Mouse (Mus musculus) cerebellum, postnatal 14 days (tissue): ENCODE measurements around the gene Nt5dc1.
A peak's percentile ranks its signal among the peaks of the same experiment; 100 is the strongest.
"Not testable (repeated sequence)": the region's sequence is repeated elsewhere in the genome, so short reads cannot be mapped to it uniquely, and the experiment has no call there.

Experiments
- DNase-seq, 2 experiments: peaks; one replicate each; pipeline ENCODE4 v3.0.0; 2021; ENCODE audit warnings: mixed read lengths in 2 of 2

Nt5dc1 gene

GRCm38 (mm10) chr10:34309915-34310685, 108.3 kb downstream of the Nt5dc1 start:
- no peak for DNase-seq

DNA sequence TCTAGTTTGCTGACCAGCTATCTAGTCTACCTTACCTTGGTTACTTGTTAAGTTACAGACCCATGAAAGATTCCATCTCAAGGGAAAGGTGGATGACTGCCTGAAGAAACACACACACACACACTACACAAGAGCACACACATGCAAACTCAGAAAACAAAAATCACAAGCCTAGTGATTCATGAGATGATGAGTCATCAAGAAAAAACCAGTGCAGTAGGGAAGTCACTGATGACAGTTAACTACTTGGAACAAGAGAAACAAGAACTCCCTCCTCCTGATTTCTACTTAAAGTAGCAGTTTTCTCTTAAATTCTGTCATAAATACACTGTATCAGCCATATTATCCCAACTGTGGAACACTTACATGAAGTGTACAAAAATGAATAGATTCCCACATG, 111.3 kb downstream of the Nt5dc1 start:
- no peak for DNase-seq

GRCm38 (mm10) chr10:34300368-34300767, 118.0 kb downstream of the Nt5dc1 start:
- DNase-seq, result no peak

DNA sequence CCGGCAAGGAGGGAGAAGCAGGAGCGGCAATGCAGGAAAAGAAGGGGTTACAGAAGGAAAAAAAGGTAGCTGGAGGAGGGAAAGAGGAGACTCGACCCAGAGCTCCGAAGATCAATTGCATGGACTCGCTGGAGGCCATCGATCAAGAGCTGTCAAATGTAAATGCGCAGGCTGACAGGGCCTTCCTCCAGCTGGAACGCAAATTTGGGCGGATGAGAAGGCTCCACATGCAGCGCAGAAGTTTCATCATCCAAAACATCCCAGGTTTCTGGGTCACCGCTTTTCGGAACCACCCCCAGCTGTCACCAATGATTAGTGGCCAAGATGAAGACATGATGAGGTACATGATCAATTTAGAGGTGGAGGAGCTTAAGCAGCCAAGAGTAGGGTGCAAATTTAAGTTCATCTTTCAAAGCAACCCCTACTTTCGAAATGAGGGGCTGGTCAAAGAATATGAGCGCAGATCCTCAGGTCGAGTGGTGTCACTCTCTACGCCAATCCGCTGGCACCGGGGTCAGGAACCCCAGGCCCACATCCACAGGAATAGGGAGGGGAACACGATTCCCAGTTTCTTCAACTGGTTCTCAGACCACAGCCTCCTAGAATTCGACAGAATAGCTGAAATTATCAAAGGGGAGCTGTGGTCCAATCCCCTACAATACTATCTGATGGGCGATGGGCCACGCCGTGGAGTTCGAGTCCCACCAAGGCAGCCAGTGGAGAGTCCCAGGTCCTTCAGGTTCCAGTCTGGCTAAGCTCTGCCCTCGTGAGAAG, 120.2 kb downstream of the Nt5dc1 start:
- DNase-seq, result peak; percentile 37 to 40

DNA sequence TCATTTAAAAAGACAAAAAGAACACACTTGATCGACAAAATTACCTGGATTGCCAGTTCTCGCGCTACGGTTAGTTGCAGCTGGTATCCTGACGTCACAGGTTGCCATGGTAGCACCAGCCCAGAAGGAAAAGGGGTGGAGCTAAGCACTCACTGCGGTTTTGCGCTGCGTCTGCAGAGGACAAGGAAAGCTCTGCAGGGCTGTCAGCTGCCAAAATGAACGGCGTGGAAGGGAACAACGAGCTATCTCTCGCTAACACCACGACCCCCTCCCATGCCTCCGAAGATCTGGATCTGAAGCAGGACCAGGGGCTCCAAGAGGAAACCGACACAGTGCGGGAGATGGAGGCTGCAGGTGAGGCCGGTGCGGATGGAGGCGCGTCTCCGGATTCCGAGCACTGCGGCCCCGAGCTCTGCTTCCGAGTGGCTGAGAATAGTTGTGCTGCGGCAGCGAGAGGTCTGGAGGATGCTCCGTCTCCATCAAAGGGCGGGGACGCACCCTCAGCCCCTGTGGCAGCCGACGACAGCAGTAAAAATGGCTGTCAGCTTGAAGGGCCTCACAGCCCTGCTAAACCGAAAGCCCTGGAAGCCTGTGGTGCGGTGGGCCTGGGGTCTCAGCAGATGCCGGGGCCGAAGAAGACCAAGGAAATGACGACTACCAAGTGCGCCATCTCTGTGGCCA, 120.9 kb downstream of the Nt5dc1 start, which contains the start of gene Tspyl4:
Tspyl4 (plus strand) TSS at position 144 of the 681 bp plus-strand sequence.
- DNase-seq, result peak; percentile 95 to 97

GRCm38 (mm10) chr10:34296911-34297298, 121.4 kb downstream of the Nt5dc1 start:
- DNase-seq, result peak in 1 of 2 experiments; percentile 52

GRCm38 (mm10) chr10:34282420-34283238, 135.7 kb downstream of the Nt5dc1 start:
- DNase-seq, result peak; percentile 75 to 81

DNA sequence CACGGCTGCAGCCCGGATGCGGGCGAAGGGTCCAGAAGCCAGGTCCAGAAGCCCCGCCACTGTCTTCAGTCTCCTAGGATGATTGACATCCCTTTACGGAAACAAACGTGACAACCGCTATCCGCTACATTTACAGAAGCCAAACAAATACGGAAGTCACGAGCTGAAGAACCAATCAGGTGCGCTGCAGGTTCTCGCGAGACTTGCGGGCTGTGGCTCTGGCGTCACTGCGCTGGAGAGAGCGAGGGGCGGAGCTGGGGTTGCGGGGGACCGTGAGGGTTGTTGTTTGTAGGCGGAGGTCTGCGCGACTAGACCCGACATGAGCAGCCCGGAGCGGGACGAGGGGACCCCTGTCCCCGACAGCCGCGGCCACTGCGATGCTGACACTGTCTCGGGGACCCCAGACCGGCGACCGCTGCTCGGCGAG, 136.4 kb downstream of the Nt5dc1 start, which contains the start of gene Tspyl1:
Tspyl1 (plus strand) TSS at position 229 of the 427 bp plus-strand sequence.
- DNase-seq, result peak; percentile 98

GRCm38 (mm10) chr10:34281211-34281961, 137.0 kb downstream of the Nt5dc1 start:
- peak in 1 of 2 experiments; percentile 52 for DNase-seq

DNA sequence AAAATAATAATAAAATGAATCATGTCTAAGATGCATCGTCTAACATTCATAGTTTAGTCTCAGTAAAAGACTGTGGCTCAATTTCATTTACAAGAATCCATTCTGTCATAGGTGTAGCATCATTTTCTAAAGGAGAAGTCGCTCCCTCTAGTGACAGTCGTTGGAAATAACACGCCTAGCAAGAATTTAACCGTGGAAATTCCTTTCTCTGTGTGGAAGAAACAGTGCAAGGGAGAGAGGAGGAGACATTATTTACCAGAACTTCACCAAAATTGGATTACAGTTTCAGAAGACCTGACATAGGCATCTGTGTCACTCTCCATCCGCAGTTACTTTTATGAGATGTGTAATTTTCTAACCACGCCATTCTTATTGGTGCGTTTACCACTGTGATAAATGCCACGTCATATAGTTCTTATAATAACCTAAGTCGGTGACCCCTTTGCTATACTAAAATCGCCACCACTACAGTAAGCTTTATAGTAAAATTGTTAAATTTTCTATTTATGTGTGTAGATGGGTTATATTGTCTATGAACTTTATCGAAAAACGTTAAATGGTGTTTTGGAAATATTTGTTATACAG, 137.7 kb downstream of the Nt5dc1 start:
- peak; percentile 74 to 75 for DNase-seq

DNA sequence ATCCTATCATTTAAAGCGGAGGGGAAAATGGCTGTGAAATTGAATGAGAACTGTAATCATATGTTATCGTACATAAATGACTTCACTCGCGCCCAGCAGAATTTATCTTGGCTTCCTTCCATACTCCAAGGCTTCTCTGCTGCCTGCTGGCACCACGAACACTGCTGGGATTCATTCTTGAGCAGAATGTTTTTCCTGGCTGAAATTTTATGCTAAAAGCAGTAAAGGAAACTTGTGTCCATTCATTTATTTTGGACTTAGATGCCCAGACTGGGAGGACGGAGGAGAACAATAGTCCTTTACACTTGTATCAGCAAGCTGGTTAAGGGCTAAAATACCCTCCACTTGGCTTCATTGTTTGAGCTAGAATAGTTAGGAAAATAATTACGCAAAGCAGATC, 146.7 kb downstream of the Nt5dc1 start:
- DNase-seq, result peak; percentile 34 to 38

GRCm38 (mm10) chr10:34267312-34268070, 150.9 kb downstream of the Nt5dc1 start:
- DNase-seq, result no peak

DNA sequence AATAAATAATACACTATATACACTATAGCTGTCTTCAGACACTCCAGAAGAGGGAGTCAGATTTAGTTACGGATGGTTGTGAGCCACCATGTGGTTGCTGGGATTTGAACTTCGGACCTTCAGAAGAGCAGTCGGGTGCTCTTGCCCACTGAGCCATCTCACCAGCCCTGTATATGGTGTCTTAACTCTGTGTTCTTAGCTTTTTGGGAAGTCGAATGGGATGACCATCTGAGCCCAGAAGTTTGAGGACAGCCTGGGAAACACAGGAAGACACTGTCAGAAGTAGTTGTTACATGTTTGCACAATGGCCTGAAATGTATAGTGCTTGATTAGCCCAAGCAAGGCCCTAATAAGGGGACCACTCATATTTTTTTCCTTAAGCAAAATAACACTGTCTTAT, 153.2 kb downstream of the Nt5dc1 start:
- DNase-seq, result no peak

- DNase-seq, result not testable (repeated sequence)
Observed at GRCm38 (mm10) chr10:34252833-34253232, 165.5 kb downstream of the Nt5dc1 start.

DNA sequence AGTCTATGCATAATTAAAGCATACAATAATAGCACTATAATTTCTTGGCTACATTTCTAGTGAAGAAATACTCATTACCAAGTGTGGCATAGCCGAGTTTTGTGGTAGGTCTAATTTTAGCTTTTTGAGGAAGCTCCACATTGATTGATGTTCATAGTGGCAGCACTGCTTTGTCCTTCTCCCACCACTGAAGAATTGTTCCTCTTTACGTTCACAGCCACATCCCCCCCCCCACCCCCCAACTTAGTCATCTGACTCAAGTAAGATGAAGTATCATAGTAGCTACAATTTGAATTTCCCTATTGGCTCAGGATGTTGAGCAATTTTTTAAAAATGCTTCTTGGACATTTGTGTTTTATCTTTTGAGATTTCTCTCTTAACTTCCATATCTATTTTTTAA, 168.8 kb downstream of the Nt5dc1 start:
- DNase-seq, result no peak

DNA sequence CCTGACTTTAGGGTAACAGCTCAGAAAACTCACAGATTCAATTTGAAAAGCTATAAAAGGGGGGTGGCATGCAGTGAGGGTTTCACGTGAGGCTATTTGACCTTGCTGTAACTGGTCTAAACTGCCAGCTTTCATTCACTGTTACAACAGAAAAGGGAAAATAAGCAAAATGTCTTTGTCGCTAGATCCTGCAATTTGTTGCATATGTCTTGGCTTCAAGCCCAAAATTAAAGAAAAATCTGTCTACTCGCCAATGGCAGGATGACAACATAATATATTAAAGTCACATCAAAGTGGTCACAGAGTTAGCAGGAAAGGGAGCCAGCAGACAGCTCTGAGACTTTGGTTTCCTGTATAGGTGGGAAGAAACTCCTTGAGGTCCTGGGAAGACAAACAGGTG, 170.6 kb downstream of the Nt5dc1 start:
- no peak for DNase-seq

DNA sequence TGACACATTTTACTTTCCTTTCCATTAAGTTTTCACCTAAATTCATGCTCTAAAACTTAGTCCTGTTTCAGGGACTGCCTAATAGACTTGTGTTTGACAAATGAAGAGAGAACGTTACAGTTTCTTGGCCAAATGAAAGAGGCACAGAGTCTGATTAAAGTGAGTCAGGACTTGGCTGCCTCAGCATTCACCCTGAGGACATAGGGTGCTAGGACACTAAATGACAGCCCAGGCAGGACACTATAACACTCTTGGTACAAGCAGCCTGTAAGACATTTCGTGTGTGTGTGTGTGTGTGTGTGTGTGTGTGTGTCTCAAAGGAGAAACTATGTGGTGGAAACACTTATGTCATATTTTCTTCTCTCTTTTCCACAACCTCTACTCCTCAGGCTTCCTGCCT, 172.2 kb downstream of the Nt5dc1 start:
- no peak for DNase-seq

DNA sequence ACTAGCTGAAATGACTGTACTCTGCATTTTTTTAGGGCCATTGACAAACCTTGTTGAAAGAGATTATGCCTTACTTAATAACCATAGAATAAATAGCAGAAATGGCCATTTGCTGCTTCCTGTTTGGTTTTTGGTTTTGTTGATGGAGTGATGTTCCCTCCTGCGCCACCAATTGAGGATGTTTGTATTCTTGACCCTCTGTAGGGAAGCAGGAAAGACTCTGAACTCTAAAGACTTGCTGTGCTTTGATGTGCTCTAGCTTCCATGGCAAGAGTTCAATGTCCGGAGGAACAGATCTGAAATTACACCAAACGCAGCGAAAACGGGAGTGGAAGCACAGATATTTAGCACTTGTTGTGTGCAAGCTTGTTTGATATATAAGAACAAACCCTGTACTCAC, 173.6 kb downstream of the Nt5dc1 start:
- no peak for DNase-seq

DNA sequence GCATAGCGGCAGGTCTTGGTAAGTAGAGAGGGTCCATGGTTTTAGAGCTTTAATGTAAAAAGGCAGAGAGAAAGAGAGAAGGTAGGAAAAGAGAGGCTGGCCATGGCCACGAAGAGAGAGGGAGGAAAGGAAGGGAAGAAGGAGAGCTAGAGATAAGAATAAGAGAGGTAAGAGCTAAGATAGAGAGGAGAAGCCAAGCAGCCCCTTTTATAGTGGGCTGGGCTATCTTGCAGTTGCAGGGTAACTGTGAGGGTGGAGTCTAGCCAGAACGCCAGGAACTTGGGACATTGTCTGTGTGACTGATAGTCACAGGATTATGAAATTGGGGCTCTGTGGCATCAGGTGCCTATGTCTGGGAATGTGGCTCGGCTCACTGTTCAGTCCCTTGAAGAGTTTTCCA, 179.8 kb downstream of the Nt5dc1 start:
- DNase-seq, result no peak
